Mouse (Mus musculus): ENCODE measurements around the gene Pglyrp3.
"Not testable (repeated sequence)": the region's sequence is repeated elsewhere in the genome, so short reads cannot be mapped to it uniquely, and the experiment has no call there.

Gene Pglyrp3

DNA sequence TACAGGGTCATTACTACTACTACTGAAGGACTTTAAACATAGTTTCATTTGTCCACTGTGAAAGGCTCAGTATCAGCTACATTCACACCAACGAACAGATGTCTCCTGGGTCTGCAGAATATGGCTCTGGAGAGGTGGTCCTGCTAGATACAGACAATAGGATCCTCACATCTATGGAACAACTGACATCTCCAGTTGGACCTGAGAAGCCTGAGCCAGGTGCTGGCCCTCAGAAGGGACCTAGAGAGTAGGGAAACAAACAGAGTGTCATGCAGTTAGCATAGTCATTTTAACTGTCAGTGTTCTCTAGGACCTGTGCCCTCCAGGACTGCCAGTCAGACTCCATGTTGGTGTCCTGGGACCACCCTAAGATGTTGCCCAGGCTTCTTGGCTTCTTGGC lies at the start of gene Pglyrp3:
TSS of gene Pglyrp3 (plus strand) at position 301 of the 400 bp plus-strand sequence.
- DNase-seq (ENCODE audit: low read depth): no peak

DNA sequence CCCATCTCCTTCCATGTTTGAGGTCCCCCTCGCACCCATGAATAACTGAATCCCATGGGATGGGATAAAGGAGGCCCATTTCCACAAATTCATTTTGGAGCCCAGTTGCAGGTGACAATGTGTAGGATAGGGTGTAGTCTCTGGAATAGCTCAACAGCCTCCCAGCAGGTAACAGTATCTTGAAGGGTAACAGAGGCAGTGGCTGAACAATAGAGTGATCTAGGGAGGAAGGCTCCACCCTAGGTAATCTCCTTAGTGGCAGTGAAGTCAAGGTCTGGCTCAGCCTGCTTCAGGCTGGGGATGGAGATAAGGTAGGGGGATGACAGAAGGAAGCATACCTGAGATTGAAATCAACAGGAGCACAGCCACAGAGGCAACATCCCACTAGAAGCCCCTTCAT lies 3.4 kb upstream of the Pglyrp3 start:
- DNase-seq (ENCODE audit: low read depth): no peak

- not testable (repeated sequence) for DNase-seq (ENCODE audit: low read depth)
Measured at GRCm38 (mm10) chr3:92024541-92024940, 10.2 kb downstream of the Pglyrp3 start.

- DNase-seq (ENCODE audit: low read depth): no peak
Measured at GRCm38 (mm10) chr3:92033203-92033602, 18.8 kb downstream of the Pglyrp3 start.

GRCm38 (mm10) chr3:92033892-92034291 lies 19.5 kb downstream of the Pglyrp3 start:
- no peak for DNase-seq (ENCODE audit: low read depth)

GRCm38 (mm10) chr3:92050382-92051054 lies 36.1 kb downstream of the Pglyrp3 start:
- DNase-seq (ENCODE audit: low read depth): peak; percentile 17

DNA sequence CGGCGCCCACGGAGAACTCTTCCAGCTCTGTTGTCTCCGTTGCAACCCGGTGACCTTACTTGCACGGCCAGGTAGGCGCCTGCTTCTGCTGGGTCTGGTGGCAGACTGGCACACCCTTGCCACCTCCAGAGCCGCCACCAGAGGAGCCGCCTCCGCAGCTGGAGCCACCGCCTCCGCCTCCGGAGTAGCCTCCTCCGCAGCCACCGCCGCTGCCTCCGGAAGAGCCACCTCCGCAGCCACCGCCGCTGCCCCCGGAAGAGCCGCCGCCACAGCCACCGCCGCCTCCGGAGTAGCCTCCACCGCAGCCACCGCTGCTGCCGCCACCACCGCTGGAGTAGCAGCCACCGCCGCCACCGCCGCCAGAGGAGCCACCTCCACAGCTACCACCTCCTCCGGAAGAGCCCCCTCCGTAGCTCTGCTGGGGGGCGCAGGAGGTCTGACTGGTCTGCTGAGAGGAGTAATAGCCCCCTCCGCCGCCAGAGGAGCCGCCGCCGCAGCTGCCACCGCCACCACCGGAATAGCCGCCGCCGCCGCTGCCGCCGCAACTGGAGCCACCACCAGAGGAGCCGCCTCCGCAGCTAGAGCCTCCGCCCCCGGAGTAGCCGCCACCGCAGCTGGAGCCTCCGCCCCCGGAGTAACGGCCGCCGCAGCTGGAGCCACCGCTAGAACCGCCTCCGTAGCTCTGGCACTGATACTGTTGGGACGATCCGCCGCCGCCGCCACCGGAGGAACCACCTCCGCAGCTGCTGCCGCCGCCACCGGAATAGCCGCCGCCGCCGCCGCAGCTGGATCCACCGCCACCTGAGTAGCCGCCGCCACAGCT lies 66.3 kb downstream of the Pglyrp3 start:
- no peak for DNase-seq (ENCODE audit: low read depth)
